Mouse (Mus musculus): ENCODE results near the gene Agpat3. TPM values are rescaled to one million over a fixed set of nuclear protein-coding genes. Genes with fewer than 3 reads are reported as not detected.

Gene Agpat3
- polyA plus RNA-seq, 1 experiment from 2014 or later: 69.9 TPM

GRCm38 (mm10) chr10:78279210-78279609 is 73.1 kb downstream of the Agpat3 start:
- no peak overlapping the region for H3K4me2 ChIP-seq (replicated peaks; ENCODE audit: low read depth)
- peak; percentile 67 for ATAC-seq (ENCODE audit: low FRiP score, low TSS enrichment)
- DNase-seq (ENCODE audit: low spot score): peak; percentile 46
- H3K4me1 ChIP-seq (replicated peaks; ENCODE audit: control insufficient read depth, insufficient read depth): no peaks in the 10 kb centered on the region
- no peaks in the 10 kb centered on the region for H3K27me3 ChIP-seq (ENCODE audit: control insufficient read depth, insufficient read depth, low read length)
- H3K9ac ChIP-seq (ENCODE audit: low read length): no peak overlapping the region
- no peak overlapping the region for H3K4me3 ChIP-seq (ENCODE audit: low read depth, low read length)
- H3K9me3 ChIP-seq (ENCODE audit: control insufficient read depth, low read length): no peaks in the 10 kb centered on the region
- TF ChIP-seq EP300 (optimal IDR thresholded peaks at IDR 0.05) (no peak), CTCF (IDR thresholded peaks at IDR 0.05; ENCODE audit: low read depth) (peak; percentile 91)
- H3K27ac ChIP-seq (replicated peaks): no peak overlapping the region
- peaks cover 19% of the 10 kb centered on the region for H3K36me3 ChIP-seq (ENCODE audit: control insufficient read depth, insufficient read depth, low read length)
- WGBS: 51% methylated on average over 8 of the region's 8 CpGs

DNA sequence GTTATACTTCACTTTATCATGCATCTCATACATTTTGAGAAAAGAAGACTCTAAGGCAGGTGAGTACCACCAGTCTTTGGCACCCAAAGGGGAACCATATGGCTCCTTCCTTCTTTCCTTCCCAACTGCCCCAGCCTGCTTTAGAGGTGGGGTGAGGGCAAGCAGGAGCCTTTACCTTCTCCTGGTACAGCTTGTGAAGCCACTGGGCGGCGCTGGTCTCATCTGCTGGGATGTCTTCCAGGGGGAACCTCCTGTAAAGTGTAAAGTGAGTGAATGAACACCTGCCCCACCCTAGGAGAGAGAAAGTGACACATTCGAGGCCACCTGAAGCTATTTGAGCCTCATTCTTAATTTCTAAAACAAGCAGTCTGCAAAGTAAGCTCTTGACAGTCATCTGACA is 74.5 kb downstream of the Agpat3 start:
- no peak for DNase-seq (ENCODE audit: low spot score)
- peaks cover 21% of the 10 kb centered on the region for H3K36me3 ChIP-seq (ENCODE audit: control insufficient read depth, insufficient read depth, low read length)

GRCm38 (mm10) chr10:78276242-78276641 is 76.0 kb downstream of the Agpat3 start:
- Histone ChIP-seq H3K36me3 (ENCODE audit: control insufficient read depth, insufficient read depth, low read length) (peaks cover 22% of the 10 kb centered on the region), H3K27me3 (ENCODE audit: control insufficient read depth, insufficient read depth, low read length) (no peaks in the 10 kb centered on the region), H3K9ac (ENCODE audit: low read length) (no peak overlapping the region), H3K4me2 (replicated peaks; ENCODE audit: low read depth) (no peak overlapping the region), H3K9me3 (ENCODE audit: control insufficient read depth, low read length) (no peaks in the 10 kb centered on the region), H3K4me3 (ENCODE audit: low read depth, low read length) (no peak overlapping the region), H3K27ac (replicated peaks) (no peak overlapping the region), H3K4me1 (replicated peaks; ENCODE audit: control insufficient read depth, insufficient read depth) (no peaks in the 10 kb centered on the region)
- TF ChIP-seq EP300 (optimal IDR thresholded peaks at IDR 0.05) (no peak), CTCF (IDR thresholded peaks at IDR 0.05; ENCODE audit: low read depth) (no peak)
- DNase-seq (ENCODE audit: low spot score): no peak
- no peak for ATAC-seq (ENCODE audit: low FRiP score, low TSS enrichment)
- 81% methylated on average over 4 of the region's 4 CpGs for WGBS

More for the DNA sequence above, 74.5 kb downstream of the Agpat3 start:
- 75% methylated on average over 3 of the region's 3 CpGs for WGBS
- no peak overlapping the region for H3K4me2 ChIP-seq (replicated peaks; ENCODE audit: low read depth)
- no peak overlapping the region for H3K4me3 ChIP-seq (ENCODE audit: low read depth, low read length)
- no peak for TF ChIP-seq EP300 (optimal IDR thresholded peaks at IDR 0.05)
- TF ChIP-seq CTCF (IDR thresholded peaks at IDR 0.05; ENCODE audit: low read depth): peak; percentile 39; the same call in 1 of the 2 replicates
- no peaks in the 10 kb centered on the region for H3K4me1 ChIP-seq (replicated peaks; ENCODE audit: control insufficient read depth, insufficient read depth)
- no peak for ATAC-seq (ENCODE audit: low FRiP score, low TSS enrichment)
- no peak overlapping the region for H3K27ac ChIP-seq (replicated peaks)
- H3K27me3 ChIP-seq (ENCODE audit: control insufficient read depth, insufficient read depth, low read length): no peaks in the 10 kb centered on the region
- no peak overlapping the region for H3K9ac ChIP-seq (ENCODE audit: low read length)
- H3K9me3 ChIP-seq (ENCODE audit: control insufficient read depth, low read length): no peaks in the 10 kb centered on the region

- DNase-seq (ENCODE audit: low spot score) (peak; percentile 54), ATAC-seq (ENCODE audit: low FRiP score, low TSS enrichment) (no peak)
- H3K4me3 ChIP-seq (ENCODE audit: low read depth, low read length): no peak overlapping the region
- no peak for TF ChIP-seq EP300 (optimal IDR thresholded peaks at IDR 0.05)
- no peak for TF ChIP-seq CTCF (IDR thresholded peaks at IDR 0.05; ENCODE audit: low read depth)
- no peak overlapping the region for H3K27ac ChIP-seq (replicated peaks)
- H3K9ac ChIP-seq (ENCODE audit: low read length): 0 out of 2 replicates have a peak overlapping the region, but pooled peaks have one; percentile 4
- H3K36me3 ChIP-seq (ENCODE audit: control insufficient read depth, insufficient read depth, low read length): peaks cover 16% of the 10 kb centered on the region; the same call in 1 of the 2 replicates
- WGBS: 32% methylated on average over 9 of the region's 9 CpGs
- no peaks in the 10 kb centered on the region for H3K4me1 ChIP-seq (replicated peaks; ENCODE audit: control insufficient read depth, insufficient read depth)
- H3K4me2 ChIP-seq (replicated peaks; ENCODE audit: low read depth): no peak overlapping the region
- H3K9me3 ChIP-seq (ENCODE audit: control insufficient read depth, low read length): no peaks in the 10 kb centered on the region
- H3K27me3 ChIP-seq (ENCODE audit: control insufficient read depth, insufficient read depth, low read length): no peaks in the 10 kb centered on the region
These were observed 79.4 kb downstream of the Agpat3 start for GRCm38 (mm10) chr10:78272932-78273331.

GRCm38 (mm10) chr10:78265881-78266280 is 86.4 kb downstream of the Agpat3 start:
- no peaks in the 10 kb centered on the region for H3K9me3 ChIP-seq (ENCODE audit: control insufficient read depth, low read length)
- H3K4me2 ChIP-seq (replicated peaks; ENCODE audit: low read depth): no peak overlapping the region
- 58% methylated on average over 3 of the region's 3 CpGs for WGBS
- no peak overlapping the region for H3K9ac ChIP-seq (ENCODE audit: low read length)
- DNase-seq (ENCODE audit: low spot score): no peak
- no peak for ATAC-seq (ENCODE audit: low FRiP score, low TSS enrichment)
- H3K27ac ChIP-seq (replicated peaks): no peak overlapping the region
- H3K4me3 ChIP-seq (ENCODE audit: low read depth, low read length): no peak overlapping the region
- no peaks in the 10 kb centered on the region for H3K36me3 ChIP-seq (ENCODE audit: control insufficient read depth, insufficient read depth, low read length)
- H3K4me1 ChIP-seq (replicated peaks; ENCODE audit: control insufficient read depth, insufficient read depth): no peaks in the 10 kb centered on the region
- H3K27me3 ChIP-seq (ENCODE audit: control insufficient read depth, insufficient read depth, low read length): no peaks in the 10 kb centered on the region
- peak; percentile 23; the same call in 1 of the 2 replicates for TF ChIP-seq CTCF (IDR thresholded peaks at IDR 0.05; ENCODE audit: low read depth)
- TF ChIP-seq EP300 (optimal IDR thresholded peaks at IDR 0.05): no peak

GRCm38 (mm10) chr10:78264735-78265134 is 87.6 kb downstream of the Agpat3 start:
- Histone ChIP-seq H3K36me3 (ENCODE audit: control insufficient read depth, insufficient read depth, low read length) (no peaks in the 10 kb centered on the region), H3K27ac (replicated peaks) (no peak overlapping the region), H3K9me3 (ENCODE audit: control insufficient read depth, low read length) (no peaks in the 10 kb centered on the region), H3K9ac (ENCODE audit: low read length) (no peak overlapping the region), H3K4me2 (replicated peaks; ENCODE audit: low read depth) (no peak overlapping the region), H3K4me3 (ENCODE audit: low read depth, low read length) (no peak overlapping the region), H3K27me3 (ENCODE audit: control insufficient read depth, insufficient read depth, low read length) (no peaks in the 10 kb centered on the region), H3K4me1 (replicated peaks; ENCODE audit: control insufficient read depth, insufficient read depth) (peaks cover 5% of the 10 kb centered on the region)
- TF ChIP-seq EP300 (optimal IDR thresholded peaks at IDR 0.05): no peak
- TF ChIP-seq CTCF (IDR thresholded peaks at IDR 0.05; ENCODE audit: low read depth): no peak
- no peak for ATAC-seq (ENCODE audit: low FRiP score, low TSS enrichment)
- 75% methylated on average over 3 of the region's 3 CpGs for WGBS
- no peak for DNase-seq (ENCODE audit: low spot score)
